Mouse (Mus musculus): ENCODE measurements around the gene Slc36a2. TPM values are rescaled to one million over a fixed set of nuclear protein-coding genes. Genes with fewer than 3 reads are reported as not detected.

The Slc36a2 gene
- total RNA-seq (2014; rRNA removed) (0.54 TPM in 1 of 2 replicates, not detected in the other), polyA plus RNA-seq (2012; rRNA removed) (not detected in 2 replicates)

DNA sequence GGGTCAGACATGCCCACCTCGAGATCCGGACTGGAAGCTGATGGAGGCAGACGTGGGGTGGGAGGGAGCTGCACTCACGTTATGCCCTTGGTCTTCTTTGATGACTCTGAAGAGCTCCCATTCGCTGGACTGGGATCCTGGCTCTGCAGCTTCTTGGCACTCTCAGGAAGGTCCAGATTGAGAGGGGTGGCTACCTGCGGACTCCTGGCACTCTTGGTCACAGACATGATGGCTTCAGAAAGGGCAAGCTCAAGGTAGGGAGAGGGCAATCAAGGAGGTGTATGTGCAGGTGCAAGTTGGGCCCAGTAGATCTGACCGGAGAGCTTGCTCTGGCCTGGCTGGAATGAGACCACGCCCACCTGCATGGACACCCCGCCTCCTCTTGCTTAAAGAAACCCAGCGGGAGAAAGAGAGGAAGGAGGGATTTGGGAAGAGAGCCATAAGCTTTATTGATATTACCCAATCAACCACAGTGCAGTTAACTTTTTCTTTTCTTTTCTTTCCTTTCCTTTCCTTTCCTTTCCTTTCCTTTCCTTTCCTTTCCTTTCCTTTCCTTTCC lies at the start of gene Slc36a2:
Gene Slc36a2, minus strand, starts transcription at position 345 of the 559 bp plus-strand sequence.
- Histone ChIP-seq H3K9ac (ENCODE audit: low read depth, low read length) (no peak within 1 kb of the TSS), H3K4me3 (ENCODE audit: insufficient read depth, low read depth, low read length) (no peak within 1 kb of the TSS)
- no peak for DNase-seq (ENCODE audit: extremely low read depth, low read depth, low spot score)

DNA sequence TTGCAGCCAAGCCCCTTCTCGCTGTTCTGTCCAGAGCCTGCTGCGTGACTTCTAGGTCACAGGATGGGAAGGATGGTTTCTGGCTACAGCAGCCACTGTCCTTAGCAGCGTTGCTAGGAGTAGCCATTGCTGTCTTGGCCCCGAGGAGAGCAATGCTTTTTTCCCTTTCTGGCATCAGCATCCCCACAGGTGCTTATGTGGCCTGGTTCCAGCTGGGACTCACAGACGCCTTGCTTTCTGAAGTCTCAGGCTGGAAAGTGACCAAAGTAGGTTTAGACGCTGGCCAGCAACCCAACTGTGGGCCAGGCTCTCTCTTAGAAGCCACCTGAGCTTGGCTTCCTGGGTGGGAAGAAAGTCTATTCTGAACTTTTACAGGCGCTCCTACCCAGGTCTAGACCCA lies 49.4 kb upstream of the Slc36a2 start:
- Histone ChIP-seq H3K4me3 (ENCODE audit: insufficient read depth, low read depth, low read length) (no peak overlapping the region), H3K36me3 (ENCODE audit: control insufficient read depth, insufficient read depth, low read length) (peaks cover 16% of the 10 kb centered on the region), H3K79me2 (ENCODE audit: control insufficient read depth, insufficient read depth, low read length) (no peaks in the 10 kb centered on the region), H3K4me1 (ENCODE audit: control insufficient read depth, insufficient read depth, low read length) (no peaks in the 10 kb centered on the region), H3K9ac (ENCODE audit: low read depth, low read length) (no peak overlapping the region), H3K27ac (replicated peaks; ENCODE audit: insufficient read depth, low read depth, low read length) (no peak overlapping the region), H3K27me3 (ENCODE audit: control insufficient read depth, insufficient read depth, low read length) (no peaks in the 10 kb centered on the region)
- 92% methylated on average over 7 of the region's 7 CpGs for WGBS
- TF ChIP-seq CTCF (IDR thresholded peaks at IDR 0.05; ENCODE audit: low read depth, low read length), result no peak
- no peak for TF ChIP-seq POLR2A (IDR thresholded peaks at IDR 0.05; ENCODE audit: extremely low read depth, insufficient read depth, low read length)
- no peak for DNase-seq (ENCODE audit: extremely low read depth, low read depth, low spot score)

More for the DNA sequence above, at the start of gene Slc36a2:
- no peaks in the 10 kb centered on the region for H3K79me2 ChIP-seq (ENCODE audit: control insufficient read depth, insufficient read depth, low read length)
- no peaks in the 10 kb centered on the region for H3K36me3 ChIP-seq (ENCODE audit: control insufficient read depth, insufficient read depth, low read length)
- TF ChIP-seq CTCF (IDR thresholded peaks at IDR 0.05; ENCODE audit: low read depth, low read length) (no peak), POLR2A (IDR thresholded peaks at IDR 0.05; ENCODE audit: extremely low read depth, insufficient read depth, low read length) (no peak)
- H3K27ac ChIP-seq (replicated peaks; ENCODE audit: insufficient read depth, low read depth, low read length), result no peak within 1 kb of the TSS
- WGBS, result 24% methylated on average over 10 of the region's 10 CpGs
- peaks cover 18% of the 10 kb centered on the region for H3K27me3 ChIP-seq (ENCODE audit: control insufficient read depth, insufficient read depth, low read length)
- no peaks in the 10 kb centered on the region for H3K4me1 ChIP-seq (ENCODE audit: control insufficient read depth, insufficient read depth, low read length)

DNA sequence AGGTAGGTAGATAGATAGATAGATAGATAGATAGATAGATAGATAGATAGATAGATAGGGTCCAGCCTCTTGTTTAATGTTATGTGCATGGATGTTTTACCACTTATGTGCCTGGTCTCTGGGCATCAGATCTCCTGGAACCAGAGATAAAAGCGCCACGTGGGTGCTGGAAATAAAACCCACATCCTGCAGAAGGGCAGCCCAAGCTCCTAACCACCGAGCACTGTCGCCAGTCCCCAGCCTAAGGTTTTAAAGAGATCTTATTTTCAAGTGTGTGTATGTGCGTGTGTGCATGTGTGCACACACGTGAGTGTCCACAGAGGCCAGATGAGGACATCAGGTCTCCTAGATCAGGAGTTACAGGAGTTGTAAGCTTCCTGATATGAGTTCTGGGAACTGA lies 46.2 kb upstream of the Slc36a2 start:
- Histone ChIP-seq H3K79me2 (ENCODE audit: control insufficient read depth, insufficient read depth, low read length) (no peaks in the 10 kb centered on the region), H3K27ac (replicated peaks; ENCODE audit: insufficient read depth, low read depth, low read length) (no peak overlapping the region), H3K36me3 (ENCODE audit: control insufficient read depth, insufficient read depth, low read length) (peaks cover 19% of the 10 kb centered on the region), H3K4me1 (ENCODE audit: control insufficient read depth, insufficient read depth, low read length) (no peaks in the 10 kb centered on the region), H3K27me3 (ENCODE audit: control insufficient read depth, insufficient read depth, low read length) (no peaks in the 10 kb centered on the region), H3K4me3 (ENCODE audit: insufficient read depth, low read depth, low read length) (no peak overlapping the region), H3K9ac (ENCODE audit: low read depth, low read length) (no peak overlapping the region)
- no peak for TF ChIP-seq POLR2A (IDR thresholded peaks at IDR 0.05; ENCODE audit: extremely low read depth, insufficient read depth, low read length)
- no peak for TF ChIP-seq CTCF (IDR thresholded peaks at IDR 0.05; ENCODE audit: low read depth, low read length)
- WGBS, result 90% methylated on average over 6 of the region's 6 CpGs
- DNase-seq (ENCODE audit: extremely low read depth, low read depth, low spot score), result no peak

DNA sequence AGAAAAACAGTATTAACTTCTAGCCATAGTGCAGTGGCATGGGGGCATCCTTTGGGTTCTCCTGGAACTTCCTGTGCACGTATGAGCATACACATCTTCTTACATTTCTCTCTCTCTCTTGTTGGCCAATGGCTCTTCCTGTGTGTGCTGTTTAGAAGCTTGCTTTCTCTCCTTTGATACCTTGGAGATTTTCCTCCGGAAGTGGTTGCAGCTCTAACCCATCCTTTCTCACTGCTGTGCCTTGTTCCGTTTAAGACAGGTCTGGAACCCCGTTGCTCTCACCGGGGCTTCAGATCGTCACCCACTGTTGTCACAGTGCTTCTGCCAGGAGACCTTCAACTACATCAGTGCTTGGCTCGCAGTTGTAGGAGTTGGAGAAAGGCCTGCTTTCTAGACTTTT lies 36.4 kb upstream of the Slc36a2 start:
- TF ChIP-seq POLR2A (IDR thresholded peaks at IDR 0.05; ENCODE audit: extremely low read depth, insufficient read depth, low read length) (no peak), CTCF (IDR thresholded peaks at IDR 0.05; ENCODE audit: low read depth, low read length) (no peak)
- WGBS, result 90% methylated on average over 7 of the region's 7 CpGs

DNA sequence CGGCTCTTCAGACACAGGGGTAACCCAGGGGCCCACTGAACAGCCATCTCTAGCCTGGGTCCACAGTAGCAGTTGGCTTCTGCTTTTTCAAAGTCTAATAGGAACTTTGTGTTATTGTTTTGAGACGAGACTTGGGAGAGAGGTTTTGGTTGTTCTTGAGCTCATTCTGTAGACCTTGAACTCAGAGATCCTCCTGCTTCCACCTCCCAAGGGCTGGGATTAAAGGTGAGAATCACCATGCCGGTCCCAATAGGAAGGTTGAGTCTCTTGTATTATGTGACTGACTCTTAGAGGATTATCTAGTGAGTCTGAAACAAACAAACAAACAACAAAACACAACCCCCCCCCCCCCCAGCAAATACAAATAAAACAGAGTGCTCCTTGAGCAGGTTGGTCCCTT lies 33.6 kb upstream of the Slc36a2 start:
- Histone ChIP-seq H3K4me1 (ENCODE audit: control insufficient read depth, insufficient read depth, low read length) (peaks cover 29% of the 10 kb centered on the region), H3K4me3 (ENCODE audit: insufficient read depth, low read depth, low read length) (no peak overlapping the region), H3K27me3 (ENCODE audit: control insufficient read depth, insufficient read depth, low read length) (no peaks in the 10 kb centered on the region), H3K36me3 (ENCODE audit: control insufficient read depth, insufficient read depth, low read length) (peaks cover 1% of the 10 kb centered on the region; the same call in 1 of the 2 replicates), H3K27ac (replicated peaks; ENCODE audit: insufficient read depth, low read depth, low read length) (peak overlapping the region; percentile 65), H3K9ac (ENCODE audit: low read depth, low read length) (no peak overlapping the region), H3K79me2 (ENCODE audit: control insufficient read depth, insufficient read depth, low read length) (no peaks in the 10 kb centered on the region)
- TF ChIP-seq POLR2A (IDR thresholded peaks at IDR 0.05; ENCODE audit: extremely low read depth, insufficient read depth, low read length) (no peak), CTCF (IDR thresholded peaks at IDR 0.05; ENCODE audit: low read depth, low read length) (no peak)
- WGBS, result 56% methylated on average over 3 of the region's 3 CpGs
- DNase-seq (ENCODE audit: extremely low read depth, low read depth, low spot score), result no peak

More for the DNA sequence above, 36.4 kb upstream of the Slc36a2 start:
- Histone ChIP-seq H3K9ac (ENCODE audit: low read depth, low read length) (no peak overlapping the region), H3K4me3 (ENCODE audit: insufficient read depth, low read depth, low read length) (no peak overlapping the region), H3K27ac (replicated peaks; ENCODE audit: insufficient read depth, low read depth, low read length) (no peak overlapping the region), H3K4me1 (ENCODE audit: control insufficient read depth, insufficient read depth, low read length) (peaks cover 15% of the 10 kb centered on the region; the same call in 1 of the 2 replicates), H3K79me2 (ENCODE audit: control insufficient read depth, insufficient read depth, low read length) (no peaks in the 10 kb centered on the region), H3K27me3 (ENCODE audit: control insufficient read depth, insufficient read depth, low read length) (no peaks in the 10 kb centered on the region), H3K36me3 (ENCODE audit: control insufficient read depth, insufficient read depth, low read length) (peaks cover 11% of the 10 kb centered on the region; the same call in 1 of the 2 replicates)
- no peak for DNase-seq (ENCODE audit: extremely low read depth, low read depth, low spot score)

DNA sequence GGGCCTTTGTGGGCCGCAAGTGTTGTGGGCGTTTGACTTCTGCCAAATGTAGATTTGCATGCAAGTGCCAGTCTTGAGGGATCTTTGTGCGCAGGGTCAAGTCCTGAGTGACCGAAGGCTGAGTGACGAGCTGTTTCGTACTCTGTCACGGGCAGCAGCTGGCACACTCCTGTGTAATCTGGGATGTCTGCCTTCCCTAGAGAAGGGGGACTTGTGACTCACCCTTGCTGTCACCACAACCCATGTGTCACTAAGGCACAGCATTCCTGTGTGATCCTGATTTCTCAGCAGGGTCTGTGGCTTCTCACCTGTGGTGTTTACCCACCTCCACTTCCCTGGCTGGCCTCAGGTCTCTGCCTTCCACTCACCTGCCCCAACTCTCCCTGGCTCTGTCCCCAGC lies 33.0 kb upstream of the Slc36a2 start:
- Histone ChIP-seq H3K27me3 (ENCODE audit: control insufficient read depth, insufficient read depth, low read length) (no peaks in the 10 kb centered on the region), H3K27ac (replicated peaks; ENCODE audit: insufficient read depth, low read depth, low read length) (peak overlapping the region; percentile 65), H3K9ac (ENCODE audit: low read depth, low read length) (no peak overlapping the region), H3K4me1 (ENCODE audit: control insufficient read depth, insufficient read depth, low read length) (peaks cover 29% of the 10 kb centered on the region), H3K4me3 (ENCODE audit: insufficient read depth, low read depth, low read length) (no peak overlapping the region), H3K79me2 (ENCODE audit: control insufficient read depth, insufficient read depth, low read length) (no peaks in the 10 kb centered on the region), H3K36me3 (ENCODE audit: control insufficient read depth, insufficient read depth, low read length) (no peaks in the 10 kb centered on the region; the same call in 1 of the 2 replicates)
- WGBS, result 28% methylated on average over 7 of the region's 7 CpGs
- no peak for DNase-seq (ENCODE audit: extremely low read depth, low read depth, low spot score)
- TF ChIP-seq POLR2A (IDR thresholded peaks at IDR 0.05; ENCODE audit: extremely low read depth, insufficient read depth, low read length) (no peak), CTCF (IDR thresholded peaks at IDR 0.05; ENCODE audit: low read depth, low read length) (no peak)
